Mouse (Mus musculus) hindbrain, embryonic 14.5 days (tissue): ENCODE results near the gene A030005K14Rik. TPM values are rescaled to one million over a fixed set of nuclear protein-coding genes. Genes with fewer than 3 reads are reported as not detected.

Source experiments
- ATAC-seq: fragments of 200-750 bp; cut with Nextera tagmentation; 2 replicates; pipeline ENCODE4 v1.8.0; 2017; ENCODE audit warnings: moderate number of reproducible peaks, mild to moderate bottlenecking, moderate TSS enrichment, moderate library complexity; ENCODE audit not compliant: low FRiP score
- DNase-seq: peaks from one replicate; pipeline ENCODE4 v3.0.0-alpha.2; 2015; ENCODE audit warnings: low spot score
- H3K27ac ChIP-seq: fragments of 300-500 bp; sonication (generic); 2 replicates; pipeline ENCODE4 v1.5.1; 2014; ENCODE audit warnings: mild to moderate bottlenecking, moderate library complexity
- H3K27me3 ChIP-seq: fragments of 300-500 bp; sonication (generic); 2 replicates; pipeline ENCODE4 v1.6.1; 2014; ENCODE audit warnings: mild to moderate bottlenecking, low read length, mixed read lengths; ENCODE audit not compliant: control insufficient read depth, insufficient read depth
- H3K36me3 ChIP-seq: fragments of 300-500 bp; sonication (generic); replicated peaks from 2 replicates; pipeline ENCODE4 v1.6.1; 2014; ENCODE audit not compliant: control insufficient read depth, insufficient read depth
- H3K4me1 ChIP-seq: fragments of 300-500 bp; sonication (generic); replicated peaks from 2 replicates; pipeline ENCODE4 v1.6.1; 2014; ENCODE audit warnings: antibody characterized with exemption, low read length, mixed read lengths; ENCODE audit not compliant: control insufficient read depth, insufficient read depth
- H3K4me2 ChIP-seq: fragments of 300-500 bp; sonication (generic); replicated peaks from 2 replicates; pipeline ENCODE4 v1.6.1; 2014; ENCODE audit warnings: mild to moderate bottlenecking, moderate library complexity
- H3K4me3 ChIP-seq: fragments of 300-500 bp; sonication (generic); replicated peaks from 2 replicates; pipeline ENCODE4 v1.5.1; 2014; ENCODE audit warnings: mild to moderate bottlenecking, low read length
- H3K9ac ChIP-seq: fragments of 300-500 bp; sonication (generic); 2 replicates; pipeline ENCODE4 v1.6.1; 2014
- H3K9me3 ChIP-seq: fragments of 300-500 bp; sonication (generic); 2 replicates; pipeline ENCODE4 v1.6.1; 2016; ENCODE audit warnings: low read length; ENCODE audit not compliant: control insufficient read depth
- WGBS: fragments of 180-500 bp; shearing (Covaris S2); extraction: QIAGEN DNeasy Blood & Tissue Kit; methylation state at CpG from one replicate; pipeline ENCODE4 v1.1.7; 2014; 5-methylcytosine and 5-hydroxymethylcytosine counted together
- polyA plus RNA-seq: library from polyadenylated mRNA; unstranded; fragments of >200 nt; fragmentation: Nextera tagmentation; extraction: Ambion mirVana; gene quantifications from 2 replicates; pipeline ENCODE4 v1.2.1, GENCODE M21; 2014

The A030005K14Rik gene
- polyA plus RNA-seq, 1 experiment from 2014 or later, result not detected

DNA sequence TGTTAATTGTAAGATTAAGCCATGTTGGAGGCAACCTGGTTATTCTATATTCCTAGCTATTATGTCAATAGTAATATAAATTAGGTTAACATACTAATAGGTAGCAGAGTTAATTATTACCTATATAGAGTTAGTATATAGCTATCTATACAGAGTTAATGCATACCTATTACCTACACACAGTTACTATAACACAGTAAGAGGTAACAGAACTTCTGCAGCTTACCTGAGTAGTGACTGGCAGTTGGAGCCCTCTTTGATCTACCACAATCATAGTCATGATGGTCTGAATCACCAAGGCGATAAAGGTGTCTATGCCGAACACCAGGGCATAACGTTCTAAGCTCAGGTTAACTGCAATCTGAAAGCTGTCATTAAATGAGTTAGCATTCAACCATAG lies 44.7 kb downstream of the A030005K14Rik start:
- no peak for ATAC-seq
- Histone ChIP-seq H3K4me2 (no peak overlapping the region), H3K27me3 (no peaks in the 10 kb centered on the region), H3K27ac (no peak overlapping the region), H3K9ac (no peak overlapping the region), H3K36me3 (no peaks in the 10 kb centered on the region), H3K4me3 (no peak overlapping the region), H3K9me3 (no peaks in the 10 kb centered on the region), H3K4me1 (no peaks in the 10 kb centered on the region)
- 96% methylated on average over 3 of the region's 3 CpGs for WGBS
- DNase-seq, result no peak

Other genes with a start within 250 kb of the A030005K14Rik start
- gene Agfg1, start 219.9 kb downstream of the A030005K14Rik start, polyA plus RNA-seq, result 42.9 and 46.4 TPM in 2 replicates
- not detected in 2 replicates for gene A030005L19Rik, start 146.1 kb downstream of the A030005K14Rik start, polyA plus RNA-seq
- not detected in 2 replicates for gene A030014E15Rik, start 134.5 kb downstream of the A030005K14Rik start, polyA plus RNA-seq
- gene Gm6217, start 128.0 kb downstream of the A030005K14Rik start, polyA plus RNA-seq, result not detected in 2 replicates
- not detected in 2 replicates for gene A030003K21Rik, start 116.0 kb downstream of the A030005K14Rik start, polyA plus RNA-seq
- gene Gm7544, start 103.4 kb downstream of the A030005K14Rik start, polyA plus RNA-seq, result not detected in 2 replicates
- not detected in 2 replicates for gene Gm47955, start 99.1 kb downstream of the A030005K14Rik start, polyA plus RNA-seq
- not detected in 2 replicates for gene Gm47959, start 58.8 kb downstream of the A030005K14Rik start, polyA plus RNA-seq
- 0.98 and 1.5 TPM in 2 replicates for gene Slc19a3, start 20.9 kb downstream of the A030005K14Rik start, polyA plus RNA-seq
- not detected in 2 replicates for gene Krtap28-10, start 16.9 kb downstream of the A030005K14Rik start, polyA plus RNA-seq
- not detected in 2 replicates for gene Gm47969, start 14.4 kb downstream of the A030005K14Rik start, polyA plus RNA-seq
- gene Krtap28-13, start 1.6 kb upstream of the A030005K14Rik start, polyA plus RNA-seq, result not detected in 2 replicates
- not detected in 2 replicates for gene Ccl20, start 57.4 kb upstream of the A030005K14Rik start, polyA plus RNA-seq
- 1.2 and 2.0 TPM in 2 replicates for gene Daw1, start 100.4 kb upstream of the A030005K14Rik start, polyA plus RNA-seq